ENCODE assay signal across 8 mouse cellular contexts in genomic region chr2:121294182-121294581, GRCm38 (mm10). TPM values are rescaled to one million over a fixed set of nuclear protein-coding genes. Genes with fewer than 3 reads are reported as not detected.
DNase-seq lines count a peak whose midpoint lies in the region; ATAC-seq and TF ChIP-seq lines count a peak whose summit lies in the region.
"Had no signal": no experiment of that assay in that cellular context is flagged by ENCODE, and none has a peak within 500 bp of the region (broad histone marks: within the 10 kb centered on the region; RNA-seq: fewer than 3 reads in every experiment).

No protein-coding gene starts in this region.

- peak overlapping the region; percentile 71 for H3K4me3 ChIP-seq in E14TG2a.4 (replicated peaks; ENCODE audit: low read length)
- peak overlapping the region; percentile 53 to 54 for H3K4me3 ChIP-seq in heart, embryonic 14.5 days (ENCODE audit: control insufficient read depth in 1 of 2, insufficient read depth in 1 of 2, low read depth in 1 of 2, low read length in 2 of 2)
- no peak overlapping the region for H3K4me3 ChIP-seq in limb, embryonic 11.5 days (ENCODE audit: low read depth, low read length)

- peak overlapping the region; percentile 73 for H3K9ac ChIP-seq in heart, embryonic 14.5 days (ENCODE audit: low read length)
- H3K9ac ChIP-seq in limb, embryonic 11.5 days (ENCODE audit: low read length) = no peak overlapping the region

- peak; percentile 85 for DNase-seq in 416B (ENCODE audit: low read depth)
- peak; percentile 36 for DNase-seq in embryo, embryonic 10.5 days (ENCODE audit: low spot score)
- DNase-seq in limb, embryonic 11.5 days (ENCODE audit: low spot score) = no peak
- peak; percentile 25 for DNase-seq in naive thymus-derived CD4-positive, alpha-beta T cell, adult 2 months (ENCODE audit: low read depth)

- peak overlapping the region; percentile 91 to 94 for H3K27ac ChIP-seq in heart, embryonic 14.5 days (replicated peaks in 1 of 2; ENCODE audit: control insufficient read depth in 1 of 2, insufficient read depth in 1 of 2, low read depth in 2 of 2, low read length in 2 of 2)
- H3K27ac ChIP-seq in limb, embryonic 11.5 days (replicated peaks; ENCODE audit: low read depth, low read length) = no peak overlapping the region

- peaks cover 35% of the 10 kb centered on the region for H3K27me3 ChIP-seq in E14TG2a.4 (ENCODE audit: insufficient read depth, low read length)
- H3K27me3 ChIP-seq in heart, embryonic 14.5 days (ENCODE audit: control insufficient read depth, insufficient read depth, low read length) = peaks cover 19% of the 10 kb centered on the region; the same call in 1 of the 2 replicates
- H3K27me3 ChIP-seq in limb, embryonic 11.5 days (ENCODE audit: control insufficient read depth, insufficient read depth, low read length) = peaks cover 22% of the 10 kb centered on the region

- H3K4me2 ChIP-seq in heart, embryonic 14.5 days (ENCODE audit: low read length) = peak overlapping the region; percentile 80
- H3K4me2 ChIP-seq in limb, embryonic 11.5 days (ENCODE audit: low read depth, severe bottlenecking) = peak overlapping the region; percentile 58

- H3K36me3 ChIP-seq in E14TG2a.4 (ENCODE audit: insufficient read depth, low read length) = peaks cover 14% of the 10 kb centered on the region
- H3K36me3 ChIP-seq in heart, embryonic 14.5 days (ENCODE audit: control insufficient read depth, insufficient read depth, low read length) = 0 out of 2 replicates have a peak, but pooled peaks cover 2% of the 10 kb centered on the region
- no peaks in the 10 kb centered on the region for H3K36me3 ChIP-seq in limb, embryonic 11.5 days (ENCODE audit: control insufficient read depth, insufficient read depth, low read length)

- no peak for TF ChIP-seq CTCF in E14TG2a.4 (conservative IDR thresholded peaks at IDR 0.05; ENCODE audit: low read length)

- peaks cover 3% of the 10 kb centered on the region; the same call in 1 of the 2 replicates for H3K9me3 ChIP-seq in E14TG2a.4 (ENCODE audit: low read length)
- no peaks in the 10 kb centered on the region for H3K9me3 ChIP-seq in heart, embryonic 14.5 days (ENCODE audit: control insufficient read depth, low read length)
- H3K9me3 ChIP-seq in limb, embryonic 11.5 days (ENCODE audit: control insufficient read depth, low read length) = no peaks in the 10 kb centered on the region

- peaks cover 88% of the 10 kb centered on the region for H3K4me1 ChIP-seq in E14TG2a.4 (replicated peaks; ENCODE audit: low read depth, low read length)
- H3K4me1 ChIP-seq in heart, embryonic 14.5 days (ENCODE audit: control insufficient read depth in 2 of 2, insufficient read depth in 2 of 2, low read length in 2 of 2) = peaks cover 37 to 48% of the 10 kb centered on the region in 2 experiments
- peaks cover 34% of the 10 kb centered on the region for H3K4me1 ChIP-seq in limb, embryonic 11.5 days (ENCODE audit: control insufficient read depth, insufficient read depth, low read length)

- 3% methylated on average over 4 of the region's 4 CpGs for WGBS in heart, embryonic 14.5 days
- WGBS in limb, embryonic 11.5 days = 17% methylated on average over 4 of the region's 4 CpGs

- peak; percentile 28; the same call in 1 of the 2 replicates for ATAC-seq in heart, embryonic 14.5 days (ENCODE audit: insufficient number of reproducible peaks, insufficient read depth, low FRiP score, low read depth)
- no peak for ATAC-seq in limb, embryonic 11.5 days (ENCODE audit: insufficient number of reproducible peaks, low FRiP score, low TSS enrichment, low read depth)
- no peak for ATAC-seq in erythroid progenitor cell, adult 5-6 weeks (replicated peaks; ENCODE audit: low FRiP score, poor library complexity, severe bottlenecking)

RNA-seq across cellular contexts. Expression of gene Map1a, which starts 4.8 kb away (rescaled TPM):
- 7.3 and 7.7 TPM in 2 replicates for polyA plus RNA-seq in heart, embryonic 14.5 days (2014; fragmentation: Nextera tagmentation; extraction: Ambion mirVana)
- polyA plus RNA-seq in limb, embryonic 11.5 days (2014; fragmentation: Nextera tagmentation; extraction: Ambion mirVana) = 2.9 and 3.6 TPM in 2 replicates
- 0.36 TPM in 1 of 2 replicates, not detected in the other for total RNA-seq in erythroid progenitor cell, adult 5-6 weeks (2015; ENCODE audit: low replicate concordance)
- 0.64 and 0.83 TPM in 2 replicates for total RNA-seq in erythroid progenitor cell, adult 5-6 weeks (2017; ENCODE audit: low replicate concordance)
- total RNA-seq: hematopoietic stem cell, adult 5-6 weeks had no signal

RNA-seq across cellular contexts. Expression of gene Trp53bp1, which starts 23.0 kb away (rescaled TPM):
- 44.1 and 47.5 TPM in 2 replicates for polyA plus RNA-seq in heart, embryonic 14.5 days (2014; fragmentation: Nextera tagmentation; extraction: Ambion mirVana)
- polyA plus RNA-seq in limb, embryonic 11.5 days (2014; fragmentation: Nextera tagmentation; extraction: Ambion mirVana) = 104 TPM in 2 replicates
- 42.8 and 53.0 TPM in 2 replicates for total RNA-seq in erythroid progenitor cell, adult 5-6 weeks (2015; ENCODE audit: low replicate concordance)
- total RNA-seq in erythroid progenitor cell, adult 5-6 weeks (2017; ENCODE audit: low replicate concordance) = 78.3 and 98.6 TPM in 2 replicates
